Mouse (Mus musculus): Measurements from ENCODE around the gene Wdr70. TPM values are rescaled to one million over a fixed set of nuclear protein-coding genes. Genes with fewer than 3 reads are reported as not detected.
"Not testable (repeated sequence)": the region's sequence is repeated elsewhere in the genome, so short reads cannot be mapped to it uniquely, and the experiment has no call there.

Gene Wdr70
- total RNA-seq (2021) = 10 to 100 TPM; 20.1 to 20.7 TPM
- long read RNA-seq, experiment 1, transcript Wdr70-201 (18 exons, 2,126 nt) = major isoform, 8 of 68 reads
- long read RNA-seq, experiment 1, transcript Wdr70-203 (4 exons, 1,130 nt) = minor isoform, 7 of 68 reads
- long read RNA-seq, experiment 1, partial matches to known transcripts = 3 of 68 reads
- long read RNA-seq, experiment 1, other reads (novel, unspliced or antisense) = 50 of 68 reads
- long read RNA-seq, experiment 2, transcript Wdr70-203 (4 exons, 1,130 nt) = major isoform, 10 of 65 reads
- long read RNA-seq, experiment 2, transcript Wdr70-201 (18 exons, 2,126 nt) = minor isoform, 5 of 65 reads
- long read RNA-seq, experiment 2, partial matches to known transcripts = 5 of 65 reads
- long read RNA-seq, experiment 2, other reads (novel, unspliced or antisense) = 45 of 65 reads

DNA sequence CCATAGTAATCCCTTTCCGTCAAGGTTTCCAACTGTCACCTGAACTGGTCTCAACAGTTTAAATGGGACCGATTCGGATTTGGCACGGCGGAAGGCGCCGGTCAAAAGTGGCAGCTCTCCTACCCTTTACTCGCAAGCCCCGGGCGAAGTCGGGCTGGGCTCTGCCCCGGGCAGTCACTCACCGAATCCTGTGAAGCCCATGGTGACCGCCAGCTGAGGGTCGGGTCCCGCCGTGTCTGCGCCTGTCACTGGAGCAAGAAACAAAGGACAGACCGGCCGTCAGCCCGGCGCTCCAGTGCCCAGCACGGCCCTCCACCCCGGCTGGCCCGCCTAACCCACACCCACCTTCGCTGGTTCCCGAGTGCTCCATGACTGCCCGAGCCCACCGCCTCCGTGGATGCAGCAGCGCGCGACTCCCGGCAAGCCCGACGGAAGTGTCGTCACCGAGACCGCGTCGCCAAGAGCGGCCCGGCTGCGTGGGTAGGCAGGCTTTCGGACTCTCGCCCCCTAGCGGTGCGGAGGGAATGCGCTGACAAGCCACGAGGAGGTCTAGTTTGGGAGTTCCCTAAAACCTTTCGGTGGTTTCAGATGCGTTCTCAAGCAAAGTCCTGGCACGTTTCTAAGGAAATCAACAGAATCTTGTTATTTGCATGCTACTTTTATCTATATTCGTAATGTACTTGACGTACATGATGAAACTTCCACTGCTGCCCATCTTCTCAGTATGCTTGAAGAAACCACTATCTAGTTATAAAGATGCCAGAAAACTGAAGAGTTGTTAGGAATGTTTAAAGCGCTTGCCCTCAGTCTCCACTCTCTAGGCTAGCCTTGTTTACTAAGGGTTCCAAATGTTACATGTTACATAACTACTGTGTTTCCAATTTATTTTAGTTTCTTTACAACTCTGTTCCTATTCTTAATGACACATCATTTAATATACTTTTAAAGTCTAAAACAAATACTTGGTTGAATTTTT is at the start of gene Wdr70:
TSS of gene Wdr70 (minus strand) at position 436 of the 976 bp plus-strand sequence.
- intact Hi-C loops (cut with DNase I) = loop anchor here (1.0 kb wide), 1 partner anchor 10 kb away; the partner anchor contains the start of gene Nup155
- peak; percentile 96 to 97 for DNase-seq

DNA sequence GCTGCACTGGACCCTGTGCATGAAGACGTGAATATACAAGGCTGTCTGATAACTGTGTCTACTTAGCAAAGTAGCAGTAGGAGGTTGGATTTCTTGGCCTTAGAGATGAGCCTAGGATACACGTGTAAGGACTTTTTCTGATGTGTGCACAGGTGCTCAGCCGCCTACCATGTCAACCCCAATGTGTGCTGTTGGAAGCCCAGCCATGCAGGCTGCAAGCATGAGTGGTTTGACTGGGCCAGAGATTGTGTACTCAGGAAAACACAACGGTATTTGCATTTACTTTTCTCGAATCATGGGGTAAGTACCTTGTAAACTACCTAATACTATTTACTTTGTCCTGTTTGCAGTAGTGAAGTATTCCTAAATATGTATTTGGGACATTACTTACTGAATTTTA is 36.6 kb upstream of the Wdr70 start:
- intact Hi-C loops (cut with DNase I) = no loop called here
- DNase-seq = no peak

DNA sequence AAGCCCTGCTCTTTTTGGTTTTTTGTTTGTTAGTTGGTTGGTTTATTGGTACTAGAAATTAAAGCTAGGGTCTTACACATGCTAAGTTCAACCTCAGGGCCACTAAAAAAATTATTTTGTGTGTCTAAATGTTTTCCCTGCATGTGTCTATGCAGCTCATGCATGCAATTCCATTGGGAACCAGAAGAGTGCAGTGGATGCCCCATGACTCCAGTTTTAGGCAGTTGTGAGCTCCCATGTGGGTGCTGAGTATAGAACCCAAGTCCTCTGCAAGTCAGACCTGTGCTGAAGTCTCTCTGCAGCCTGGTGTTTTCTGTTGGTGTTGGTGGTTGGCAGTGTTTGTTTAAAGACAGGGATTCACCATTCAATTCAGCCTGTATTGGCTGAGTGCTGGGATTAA is 32.8 kb upstream of the Wdr70 start:
- DNase-seq = no peak
- intact Hi-C loops (cut with DNase I) = no loop called here

DNA sequence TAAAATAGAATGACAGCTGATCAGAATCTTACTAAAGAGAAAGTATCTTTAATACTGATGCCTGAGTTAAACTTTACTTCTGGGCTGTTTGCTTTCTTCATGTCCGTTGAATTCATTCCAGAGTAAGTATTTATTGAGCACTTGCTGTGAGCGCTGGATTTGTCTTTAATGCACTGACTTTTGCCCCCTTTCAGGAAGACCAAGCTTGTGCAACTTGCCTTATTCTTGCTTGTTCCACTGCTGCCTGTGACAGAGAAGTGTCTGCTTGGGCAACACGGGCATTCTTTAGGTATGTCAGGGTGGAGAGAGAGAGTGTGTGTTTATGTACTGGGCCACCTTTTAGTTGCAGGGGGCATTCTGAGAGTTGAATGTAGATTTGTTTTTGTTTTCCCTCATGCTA is 32.3 kb upstream of the Wdr70 start:
- intact Hi-C loops (cut with DNase I) = no loop called here
- no peak for DNase-seq

DNA sequence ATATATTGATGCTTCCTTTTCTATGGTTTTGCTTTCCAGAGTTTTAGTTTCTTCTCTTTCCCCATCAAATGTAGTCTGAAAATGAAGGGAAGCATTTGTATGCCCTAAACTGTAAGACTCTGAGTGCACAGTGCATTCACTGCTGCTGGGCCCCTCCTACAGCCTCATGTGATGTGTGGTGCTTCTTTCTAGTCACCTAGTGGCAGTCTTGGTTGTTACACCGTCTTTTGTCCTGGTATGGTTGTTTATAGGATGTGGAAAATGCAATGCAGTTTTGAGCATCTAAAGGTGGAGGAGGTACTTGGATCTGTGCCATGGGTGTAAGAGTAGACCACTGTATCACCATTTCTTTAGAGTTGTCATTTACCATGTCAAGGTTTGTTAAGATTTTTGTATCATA is 30.3 kb upstream of the Wdr70 start:
- DNase-seq = no peak
- intact Hi-C loops (cut with DNase I) = no loop called here

DNA sequence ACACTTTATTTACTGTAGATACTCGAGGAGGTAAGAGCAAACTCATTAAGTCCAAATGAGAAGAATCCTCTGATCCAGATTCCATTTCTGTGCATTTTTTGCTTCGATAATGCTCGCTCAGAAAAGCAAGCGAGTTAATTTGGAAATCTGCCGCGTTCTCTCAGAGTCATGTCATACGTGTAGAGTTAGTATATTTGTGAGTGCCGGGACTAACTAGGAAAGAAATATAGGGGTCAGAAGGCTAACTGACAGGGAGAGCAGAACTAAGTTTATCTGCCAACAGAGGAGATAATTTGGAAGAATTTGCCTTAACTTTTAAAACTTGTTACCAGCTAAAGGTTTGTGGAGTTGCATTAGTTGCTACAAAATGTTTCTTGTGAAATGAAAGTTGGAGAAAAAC is 10.8 kb upstream of the Wdr70 start:
- intact Hi-C loops (cut with DNase I) = loop anchor here (1.0 kb wide), 1 partner anchor 10 kb away; the partner anchor contains the start of gene Wdr70

DNA sequence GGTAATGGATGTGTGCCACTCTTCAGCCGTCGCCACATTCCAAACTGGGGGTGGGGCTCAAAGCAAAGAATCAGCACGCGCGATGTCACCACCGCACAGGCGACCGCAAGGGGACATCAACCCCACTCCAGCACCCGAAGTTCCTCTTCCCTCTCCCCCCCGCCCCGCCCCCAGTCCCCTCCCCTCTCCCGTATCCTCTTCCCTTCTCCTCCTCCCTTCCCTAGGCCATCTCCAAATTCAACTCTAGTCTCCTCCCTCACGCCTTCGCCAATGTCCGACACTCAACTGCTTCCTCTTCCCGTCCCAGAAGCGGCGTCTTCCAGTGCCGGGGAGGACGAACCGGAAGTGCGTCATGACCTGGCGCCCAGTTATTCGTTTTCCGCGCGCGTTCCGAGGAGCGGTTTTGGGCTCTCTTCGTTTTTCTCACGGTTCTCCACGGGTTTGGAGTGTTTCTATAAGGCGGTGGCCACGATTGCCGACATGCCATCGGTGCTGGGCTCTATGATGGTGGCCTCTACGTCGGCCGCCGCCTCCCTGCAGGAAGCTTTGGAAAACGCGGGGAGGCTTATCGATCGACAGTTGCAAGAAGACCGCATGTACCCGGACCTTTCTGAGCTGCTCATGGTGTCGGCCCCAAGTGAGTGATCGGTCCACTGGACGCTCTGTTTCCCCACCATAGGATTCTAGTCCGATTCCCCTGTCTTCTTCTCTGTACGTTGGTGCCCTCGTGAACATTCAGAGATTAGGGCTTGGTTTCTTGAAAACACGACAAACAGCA is 10.1 kb upstream of the Wdr70 start, which contains the start of gene Nup155:
TSS of gene Nup155 (plus strand) at position 308 of the 778 bp plus-strand sequence.
- intact Hi-C loops (cut with DNase I) = loop anchor here (1.0 kb wide), 1 partner anchor 10 kb away; the partner anchor contains the start of gene Wdr70

More for the DNA sequence above, 10.8 kb upstream of the Wdr70 start:
- DNase-seq = no peak

DNA sequence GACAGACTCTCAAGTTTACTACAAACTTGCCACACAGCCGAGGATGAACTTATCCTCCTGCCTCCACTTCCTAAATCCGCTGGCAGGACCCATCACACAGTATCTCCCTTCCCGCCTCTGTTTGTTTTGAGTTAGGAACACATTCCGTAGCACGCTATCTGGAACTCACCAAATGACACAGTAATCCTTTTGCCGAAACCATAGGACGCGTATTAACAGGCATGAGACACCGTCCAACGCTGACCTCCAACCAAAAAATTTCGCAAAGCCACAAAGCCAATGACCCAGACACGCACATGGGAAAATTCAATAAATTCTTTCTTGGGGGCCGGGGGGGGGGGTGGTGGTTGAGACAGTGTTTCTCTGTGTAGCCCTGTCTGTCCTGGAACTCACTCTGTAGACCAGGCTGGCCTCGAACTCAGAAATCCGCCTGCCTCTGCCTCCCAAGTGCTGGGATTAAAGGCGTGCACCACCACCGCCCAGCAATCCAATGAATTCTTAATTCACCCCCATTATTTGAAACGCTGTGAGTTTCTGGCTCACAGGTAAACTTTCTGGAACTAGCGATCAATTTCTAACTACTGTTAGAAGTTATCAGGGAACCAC is 9.5 kb upstream of the Wdr70 start:
- no peak for DNase-seq
- intact Hi-C loops (cut with DNase I) = no loop called here

More for the DNA sequence above, 10.1 kb upstream of the Wdr70 start, which contains the start of gene Nup155:
- peak; percentile 83 to 90 for DNase-seq

DNA sequence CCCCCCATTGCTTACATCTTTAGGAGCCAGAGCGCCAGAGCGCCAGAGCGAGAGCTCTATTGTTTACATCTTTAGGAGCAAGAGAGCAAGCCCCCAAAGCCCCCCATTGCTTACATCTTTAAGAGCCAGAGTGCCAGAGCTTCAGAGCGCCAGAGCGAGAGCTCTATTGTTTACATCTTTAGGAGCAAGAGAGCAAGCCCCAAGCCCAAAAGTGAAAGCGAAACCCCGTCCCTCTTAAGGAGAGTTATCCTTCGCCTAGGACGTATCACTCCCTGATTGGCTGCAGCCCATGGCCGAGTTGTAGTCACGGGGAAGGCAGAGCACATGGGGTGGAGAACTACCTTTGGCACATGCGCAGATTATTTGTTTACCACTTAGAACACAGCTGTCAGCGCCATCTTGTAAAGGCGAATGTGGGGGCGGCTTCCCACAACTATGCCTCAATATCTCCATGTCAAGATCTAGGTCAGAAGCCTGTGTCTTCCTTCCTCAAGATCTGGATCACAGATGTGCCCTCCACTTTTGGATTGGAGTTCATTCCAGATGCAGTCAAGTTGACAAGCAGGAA is 3.0 kb upstream of the Wdr70 start:
- intact Hi-C loops (cut with DNase I); DNase-seq: not testable (repeated sequence)

DNA sequence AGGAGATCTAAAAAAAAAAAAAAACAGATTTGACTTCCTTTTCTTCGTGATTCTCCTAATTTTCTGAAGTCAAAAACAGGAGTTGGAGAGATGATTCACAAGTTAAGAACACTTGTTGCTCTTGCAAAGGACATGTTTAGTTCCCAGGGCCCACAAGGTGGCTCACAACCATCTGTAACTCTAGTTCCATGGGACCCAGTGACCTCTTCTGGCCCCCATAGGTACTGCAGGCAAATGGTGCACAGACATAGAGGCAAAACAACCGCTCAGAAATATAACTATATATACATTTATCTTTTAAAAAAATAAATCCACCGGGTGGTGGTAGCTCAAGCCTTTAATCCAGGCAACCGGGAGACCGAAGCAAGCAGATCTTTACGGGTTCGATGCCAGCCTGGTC is 1.2 kb downstream of the Wdr70 start:
- peak; percentile 5 to 20 for DNase-seq
- intact Hi-C loops (cut with DNase I) = no loop called here

DNA sequence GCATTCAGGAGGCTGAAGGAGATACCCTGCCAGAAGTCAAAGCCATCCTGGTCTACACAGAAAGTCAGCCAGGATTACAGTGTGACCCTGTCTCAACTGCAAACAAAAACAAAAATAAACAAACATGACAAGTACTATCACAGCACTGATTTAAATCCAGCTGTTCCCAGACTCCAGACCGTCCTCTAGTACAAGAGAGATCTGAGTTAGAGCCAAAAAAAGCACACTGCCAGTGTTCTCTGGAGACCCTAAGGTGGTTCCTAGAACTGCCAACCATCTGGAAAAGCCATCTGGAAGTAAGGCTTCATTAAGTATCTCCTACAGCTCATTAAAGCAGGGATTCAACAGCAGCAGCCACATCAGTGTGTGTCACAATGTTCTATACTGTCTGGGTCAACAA is 6.3 kb downstream of the Wdr70 start:
- intact Hi-C loops (cut with DNase I); DNase-seq: not testable (repeated sequence)

DNA sequence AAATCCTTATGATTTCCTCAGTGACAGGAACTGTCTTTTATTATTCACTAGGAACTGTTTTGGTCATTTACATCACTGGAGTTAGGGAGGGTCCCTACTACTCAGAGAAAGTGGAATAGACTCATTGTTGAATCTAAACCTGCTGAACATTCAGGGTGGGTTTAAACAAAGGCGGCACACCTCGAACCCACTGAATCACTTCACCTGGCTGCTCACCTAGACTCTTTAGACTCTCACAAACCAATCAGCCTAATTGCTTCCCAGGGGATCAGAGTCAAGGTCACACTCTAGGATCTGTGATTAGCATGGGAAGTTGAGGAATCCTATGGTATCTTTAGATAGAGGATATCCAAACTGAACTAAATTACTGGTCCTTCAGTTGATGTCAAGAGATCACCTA is 8.3 kb downstream of the Wdr70 start:
- intact Hi-C loops (cut with DNase I) = no loop called here
- DNase-seq = no peak

DNA sequence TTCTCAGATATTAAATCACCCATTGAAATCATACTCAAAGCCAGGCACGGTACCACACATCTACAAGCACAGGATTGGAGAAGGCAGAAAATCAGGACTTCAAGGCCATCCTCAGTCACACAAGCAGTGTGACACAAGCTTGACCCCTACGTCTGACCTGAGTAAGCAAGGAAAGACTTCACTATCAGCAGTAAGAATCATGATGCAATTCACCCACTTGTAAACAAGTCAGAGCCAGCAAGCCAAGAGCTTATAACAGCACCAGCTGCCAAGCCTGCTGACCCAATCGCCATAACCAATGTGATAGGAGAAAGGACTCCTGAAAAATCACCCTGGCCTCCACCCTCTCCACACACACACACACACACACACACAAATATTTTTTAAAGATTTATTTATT is 10.3 kb downstream of the Wdr70 start:
- intact Hi-C loops (cut with DNase I) = no loop called here

DNA sequence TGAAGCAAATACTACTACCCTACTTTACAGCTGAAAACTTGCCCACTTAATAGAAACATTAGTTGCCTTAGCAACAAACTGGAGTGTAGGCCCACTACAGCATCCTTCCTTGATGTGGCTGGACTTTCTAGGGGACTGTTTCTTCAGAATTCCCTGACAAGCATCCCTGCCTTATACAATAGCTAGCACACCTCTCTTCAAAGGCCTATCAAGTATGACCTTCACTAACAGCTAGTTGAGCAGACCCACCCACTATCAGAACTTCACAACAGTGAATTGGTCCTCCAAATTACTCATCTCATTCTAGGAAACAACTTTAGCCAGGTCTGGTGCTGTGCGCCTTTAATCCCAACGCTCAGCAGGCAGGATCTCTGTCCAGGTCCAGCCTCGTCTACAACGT is 11.7 kb downstream of the Wdr70 start:
- DNase-seq = no peak
- intact Hi-C loops (cut with DNase I) = no loop called here

More for the DNA sequence above, 10.3 kb downstream of the Wdr70 start:
- DNase-seq = no peak

DNA sequence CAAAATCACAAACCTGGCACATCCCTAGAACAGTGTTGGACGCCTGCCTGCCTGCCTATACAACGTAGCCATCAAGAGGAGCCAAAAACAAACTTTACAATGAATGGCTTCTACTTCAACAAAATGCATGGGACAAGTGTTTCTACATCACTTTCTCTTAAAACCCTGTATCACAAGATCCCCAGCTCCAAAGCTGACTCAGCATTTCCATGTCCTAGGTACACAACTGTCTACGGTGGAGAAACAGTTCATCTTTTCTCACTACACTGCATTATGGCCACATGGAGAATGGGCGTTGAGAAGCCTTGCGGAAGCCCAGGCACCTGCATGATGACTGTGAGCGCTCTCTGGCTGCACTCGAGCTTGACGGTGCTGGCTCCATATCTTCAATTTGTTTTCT is 16.9 kb downstream of the Wdr70 start:
- intact Hi-C loops (cut with DNase I) = no loop called here

DNA sequence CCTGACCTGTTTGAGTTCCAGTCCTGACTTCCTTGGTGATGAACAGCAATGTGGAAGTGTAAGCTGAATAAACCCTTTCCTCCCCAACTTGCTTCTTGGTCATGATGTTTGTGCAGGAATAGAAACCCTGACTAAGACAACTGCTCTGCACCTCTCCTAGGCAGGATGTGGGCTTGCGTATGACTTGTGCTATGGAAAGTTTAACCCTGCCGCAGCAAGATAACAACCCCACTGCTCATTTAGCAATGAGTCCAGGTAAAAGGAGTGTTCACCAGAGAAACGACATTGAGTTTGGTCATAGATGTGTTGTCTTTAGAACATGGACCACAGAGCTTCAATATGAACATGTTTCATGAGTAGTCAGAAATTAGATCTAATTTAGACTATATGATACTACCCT is 25.9 kb downstream of the Wdr70 start:
- intact Hi-C loops (cut with DNase I) = not testable (repeated sequence)

More for the DNA sequence above, 16.9 kb downstream of the Wdr70 start:
- no peak for DNase-seq

DNA sequence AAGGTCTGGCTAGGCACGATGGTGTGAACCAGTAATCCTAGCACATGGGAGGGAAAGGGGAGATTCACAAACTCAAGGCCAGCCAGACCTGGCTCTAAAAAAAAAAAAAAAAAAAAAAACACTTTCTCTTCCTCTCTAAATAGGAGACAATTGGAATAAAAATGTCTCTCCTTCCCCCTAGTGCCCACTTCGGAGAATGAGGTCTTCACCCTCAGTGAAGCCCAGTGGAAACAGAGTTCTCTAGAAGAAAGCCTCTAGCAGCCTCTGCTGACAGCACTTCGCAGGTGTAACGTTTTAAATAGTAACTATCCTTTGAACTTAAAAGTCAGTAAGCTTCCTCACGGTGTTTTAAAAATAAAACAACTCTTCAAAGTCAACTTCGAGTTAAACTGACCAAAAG is 33.8 kb downstream of the Wdr70 start:
- no peak for DNase-seq

More for the DNA sequence above, 25.9 kb downstream of the Wdr70 start:
- DNase-seq = not testable (repeated sequence)

DNA sequence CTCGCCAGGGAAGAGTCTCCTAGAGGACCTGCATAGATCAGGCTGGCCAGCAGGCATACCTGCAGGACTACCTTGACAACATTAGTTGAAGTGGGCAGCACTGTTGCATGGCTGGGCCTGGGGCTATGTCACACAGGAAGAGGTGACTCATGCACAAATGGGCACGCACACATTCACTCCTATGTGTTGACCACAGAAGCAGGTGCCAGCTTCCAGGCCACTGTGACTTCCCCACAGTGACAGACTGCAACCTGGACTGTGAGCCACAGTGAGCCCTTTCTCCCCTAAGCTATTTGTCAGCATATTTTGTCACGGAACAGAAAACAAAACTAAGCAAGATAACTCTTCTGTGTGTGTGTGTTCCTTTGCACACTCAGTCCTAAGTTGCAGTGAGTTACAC is 47.8 kb downstream of the Wdr70 start:
- intact Hi-C loops (cut with DNase I) = no loop called here
- DNase-seq = no peak

More for the DNA sequence above, 33.8 kb downstream of the Wdr70 start:
- intact Hi-C loops (cut with DNase I) = loop anchor here (10.0 kb wide), 1 partner anchor 250 kb away; the partner anchor contains the start of gene Gdnf

DNA sequence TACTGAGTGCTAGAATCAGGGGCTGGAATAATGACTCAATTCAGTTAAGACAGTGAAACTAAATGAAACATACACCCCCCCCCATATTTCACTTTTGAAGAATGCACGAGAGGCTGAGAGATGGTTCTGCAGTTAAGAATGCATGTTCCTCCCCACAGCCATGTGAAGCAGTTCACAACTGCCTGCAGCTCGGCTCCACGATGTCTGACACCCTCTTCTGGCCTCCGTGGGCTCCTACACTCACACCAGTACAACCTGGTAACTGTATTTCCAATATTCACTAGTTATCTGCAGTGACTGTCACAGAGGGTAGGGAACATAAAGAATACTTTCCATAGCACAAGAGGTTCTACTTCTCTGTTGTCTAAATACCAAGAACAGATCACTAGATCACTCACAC is 59.2 kb downstream of the Wdr70 start:
- no peak for DNase-seq
- intact Hi-C loops (cut with DNase I) = loop anchor here (10.0 kb wide), 1 partner anchor 225 kb away; the partner anchor contains the start of gene Gdnf

All from gastrocnemius, postnatal 36 days (tissue).